Mouse (Mus musculus) liver, embryonic 13.5 days (tissue): ENCODE measurements at regions not wholly inside any gene's neighbourhood (a gene's known extent, or its start where the extent isn't known, plus 50 kb on each side); places are given as distances from the start of the nearest gene placed in this dataset.

Experiments used
- ATAC-seq: fragments of 200-750 bp; cut with Nextera tagmentation; 2 replicates; pipeline ENCODE4 v1.8.0; 2017; ENCODE audit warnings: low read depth, mild to moderate bottlenecking, moderate number of reproducible peaks, moderate library complexity
- DNase-seq: peaks from one replicate; pipeline ENCODE4 v3.0.0; 2022
- H3K27ac ChIP-seq: fragments of 300-500 bp; sonication (generic); 2 replicates; pipeline ENCODE4 v1.5.1; 2015; ENCODE audit warnings: moderate library complexity, mild to moderate bottlenecking, inconsistent platforms
- H3K27me3 ChIP-seq: fragments of 300-500 bp; sonication (generic); 2 replicates; pipeline ENCODE4 v1.6.1; 2015; ENCODE audit warnings: mild to moderate bottlenecking, inconsistent platforms
- H3K36me3 ChIP-seq: fragments of 300-500 bp; sonication (generic); 2 replicates; pipeline ENCODE4 v1.6.1; 2015; ENCODE audit warnings: mild to moderate bottlenecking, inconsistent platforms
- H3K4me1 ChIP-seq: fragments of 300-500 bp; sonication (generic); replicated peaks from 2 replicates; pipeline ENCODE4 v1.6.1; 2015; ENCODE audit warnings: inconsistent platforms
- H3K4me2 ChIP-seq: fragments of 300-500 bp; sonication (generic); 2 replicates; pipeline ENCODE4 v1.6.1; 2015; ENCODE audit warnings: inconsistent platforms, mild to moderate bottlenecking, moderate library complexity
- H3K4me3 ChIP-seq: fragments of 300-500 bp; sonication (generic); replicated peaks from 2 replicates; pipeline ENCODE4 v1.5.1; 2015; ENCODE audit warnings: mild to moderate bottlenecking, inconsistent platforms
- H3K9ac ChIP-seq: fragments of 300-500 bp; sonication (generic); 2 replicates; pipeline ENCODE4 v1.6.1; 2015; ENCODE audit warnings: mild to moderate bottlenecking, inconsistent platforms
- H3K9me3 ChIP-seq: fragments of 300-500 bp; sonication (generic); replicated peaks from 2 replicates; pipeline ENCODE4 v1.6.1; 2016; ENCODE audit warnings: inconsistent platforms
- WGBS: fragments of 180-500 bp; shearing (Covaris S2); methylation state at CpG from one replicate; pipeline ENCODE4 v1.1.7; 2015; ENCODE audit not compliant: insufficient replicate concordance; 5-methylcytosine and 5-hydroxymethylcytosine counted together

- H3K27me3 ChIP-seq: no peaks in the 10 kb centered on the region
- H3K36me3 ChIP-seq: no peaks in the 10 kb centered on the region
- WGBS: 62% methylated on average over 8 of the region's 8 CpGs
- H3K4me2 ChIP-seq: no peak overlapping the region
- ATAC-seq (no peak), DNase-seq (no peak)
- H3K27ac ChIP-seq: no peak overlapping the region
- no peaks in the 10 kb centered on the region for H3K4me1 ChIP-seq
- no peak overlapping the region for H3K9ac ChIP-seq
- no peaks in the 10 kb centered on the region for H3K9me3 ChIP-seq
- H3K4me3 ChIP-seq: no peak overlapping the region
These were observed 79.7 kb upstream of the Dnajc24 start for GRCm38 (mm10) chr2:106083001-106083400.

- no peak overlapping the region for H3K9ac ChIP-seq
- DNase-seq: peak; percentile 11
- no peaks in the 10 kb centered on the region for H3K4me1 ChIP-seq
- H3K36me3 ChIP-seq: no peaks in the 10 kb centered on the region
- no peak for ATAC-seq
- no peak overlapping the region for H3K4me2 ChIP-seq
- no peaks in the 10 kb centered on the region for H3K9me3 ChIP-seq
- no peak overlapping the region for H3K27ac ChIP-seq
- H3K27me3 ChIP-seq: no peaks in the 10 kb centered on the region
- 2% methylated on average over 7 of the region's 7 CpGs for WGBS
- no peak overlapping the region for H3K4me3 ChIP-seq
These were observed 78.6 kb upstream of the Dnajc24 start for GRCm38 (mm10) chr2:106081951-106082350.

- no peaks in the 10 kb centered on the region for H3K27me3 ChIP-seq
- WGBS: 57% methylated on average over 9 of the region's 9 CpGs
- no peaks in the 10 kb centered on the region for H3K9me3 ChIP-seq
- no peaks in the 10 kb centered on the region for H3K4me1 ChIP-seq
- H3K36me3 ChIP-seq: no peaks in the 10 kb centered on the region
- H3K9ac ChIP-seq: no peak overlapping the region
- ATAC-seq: no peak
- H3K4me2 ChIP-seq: no peak overlapping the region
- no peak overlapping the region for H3K27ac ChIP-seq
- no peak overlapping the region for H3K4me3 ChIP-seq
- DNase-seq: no peak
These were observed 77.3 kb upstream of the Dnajc24 start for GRCm38 (mm10) chr2:106080626-106081025.

- H3K9me3 ChIP-seq: no peaks in the 10 kb centered on the region
- no peak overlapping the region for H3K27ac ChIP-seq
- no peak for ATAC-seq
- H3K4me2 ChIP-seq: no peak overlapping the region
- DNase-seq: no peak
- H3K4me1 ChIP-seq: no peaks in the 10 kb centered on the region
- no peaks in the 10 kb centered on the region for H3K27me3 ChIP-seq
- WGBS: 51% methylated on average over 3 of the region's 3 CpGs
- no peak overlapping the region for H3K9ac ChIP-seq
- no peak overlapping the region for H3K4me3 ChIP-seq
- H3K36me3 ChIP-seq: no peaks in the 10 kb centered on the region
These were observed 75.2 kb upstream of the Dnajc24 start for GRCm38 (mm10) chr2:106078591-106078990.

- ATAC-seq (no peak), DNase-seq (no peak)
- no peak overlapping the region for H3K27ac ChIP-seq
- H3K27me3 ChIP-seq: no peaks in the 10 kb centered on the region
- no peak overlapping the region for H3K4me2 ChIP-seq
- no peak overlapping the region for H3K9ac ChIP-seq
- H3K4me3 ChIP-seq: no peak overlapping the region
- H3K36me3 ChIP-seq: no peaks in the 10 kb centered on the region
- WGBS: 73% methylated on average over 6 of the region's 6 CpGs
- H3K9me3 ChIP-seq: no peaks in the 10 kb centered on the region
- H3K4me1 ChIP-seq: no peaks in the 10 kb centered on the region
These were observed 71.1 kb upstream of the Dnajc24 start for GRCm38 (mm10) chr2:106074441-106074840.

DNA sequence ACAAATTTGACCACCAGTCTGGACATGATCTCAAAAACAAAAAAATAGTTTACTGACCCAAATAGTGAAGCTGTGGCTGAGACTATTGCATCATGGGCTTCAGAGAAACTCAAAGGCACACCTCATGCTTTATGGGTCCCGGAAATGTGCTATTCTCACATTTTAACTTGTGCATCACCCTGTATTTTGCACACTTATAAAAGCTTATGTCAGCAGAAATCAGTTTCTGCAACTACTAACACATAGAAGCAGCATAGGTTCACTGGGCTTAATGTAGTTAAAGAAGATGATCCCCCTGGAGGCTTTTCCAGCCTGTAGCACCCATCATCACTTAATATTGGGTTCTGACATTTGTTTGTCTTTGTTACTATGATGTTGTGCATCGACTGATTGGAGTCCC is 61.0 kb upstream of the Dnajc24 start:
- H3K9me3 ChIP-seq: no peaks in the 10 kb centered on the region
- H3K9ac ChIP-seq: no peak overlapping the region
- no peaks in the 10 kb centered on the region for H3K4me1 ChIP-seq
- H3K27me3 ChIP-seq: no peaks in the 10 kb centered on the region
- H3K36me3 ChIP-seq: no peaks in the 10 kb centered on the region
- H3K4me2 ChIP-seq: no peak overlapping the region
- 62% methylated on average over 2 of the region's 2 CpGs for WGBS
- DNase-seq (no peak), ATAC-seq (no peak)
- H3K27ac ChIP-seq: no peak overlapping the region
- H3K4me3 ChIP-seq: no peak overlapping the region
